Mouse (Mus musculus) stomach, postnatal 0 days (tissue): ENCODE measurements around the gene Stam2. TPM values are rescaled to one million over a fixed set of nuclear protein-coding genes. Genes with fewer than 3 reads are reported as not detected.
A peak's percentile ranks its signal among the peaks of the same experiment; 100 is the strongest.

Source experiments
- ATAC-seq: fragments of 200-750 bp; cut with Nextera tagmentation; 2 replicates; pipeline ENCODE4 v1.8.0; 2017; ENCODE audit not compliant: low FRiP score, low TSS enrichment
- DNase-seq: peaks from one replicate; pipeline ENCODE4 v3.0.0-alpha.2; 2016; ENCODE audit warnings: low spot score
- H3K27ac ChIP-seq: fragments of 300-500 bp; sonication (generic); replicated peaks from 2 replicates; pipeline ENCODE4 v1.5.1; 2014; ENCODE audit warnings: mild to moderate bottlenecking, control low read depth
- H3K27me3 ChIP-seq: fragments of 300-500 bp; sonication (generic); 2 replicates; pipeline ENCODE4 v1.6.1; 2014; ENCODE audit warnings: low read length; ENCODE audit not compliant: control insufficient read depth, insufficient read depth
- H3K36me3 ChIP-seq: fragments of 300-500 bp; sonication (generic); 2 replicates; pipeline ENCODE4 v1.6.1; 2014; ENCODE audit warnings: low read length, mixed read lengths; ENCODE audit not compliant: control insufficient read depth, insufficient read depth
- H3K4me1 ChIP-seq: fragments of 300-500 bp; sonication (generic); replicated peaks from 2 replicates; pipeline ENCODE4 v1.6.1; 2014; ENCODE audit warnings: antibody characterized with exemption; ENCODE audit not compliant: control insufficient read depth, insufficient read depth
- H3K4me2 ChIP-seq: fragments of 300-500 bp; sonication (generic); replicated peaks from 2 replicates; pipeline ENCODE4 v1.6.1; 2014; ENCODE audit warnings: low read depth, mild to moderate bottlenecking, control low read depth, moderate library complexity
- H3K4me3 ChIP-seq: fragments of 300-500 bp; sonication (generic); 2 replicates; pipeline ENCODE4 v1.5.1; 2014; ENCODE audit warnings: low read depth, low read length, control low read depth
- H3K9ac ChIP-seq: fragments of 300-500 bp; sonication (generic); 2 replicates; pipeline ENCODE4 v1.6.1; 2014; ENCODE audit warnings: mild to moderate bottlenecking, low read length, control low read depth, mixed read lengths
- H3K9me3 ChIP-seq: fragments of 300-500 bp; sonication (generic); 2 replicates; pipeline ENCODE4 v1.6.1; 2016; ENCODE audit warnings: low read length; ENCODE audit not compliant: control insufficient read depth
- CTCF ChIP-seq: IDR thresholded peaks from 2 replicates; pipeline ENCODE4 v1.5.1; 2016; ENCODE audit warnings: antibody characterized with exemption, low read depth, mild to moderate bottlenecking, moderate library complexity
- EP300 ChIP-seq: optimal IDR thresholded peaks from 2 replicates; pipeline ENCODE3; 2016; ENCODE audit warnings: antibody characterized with exemption
- WGBS: fragments of 180-500 bp; shearing (Covaris S2); extraction: QIAGEN DNeasy Blood & Tissue Kit; methylation state at CpG from one replicate; pipeline ENCODE4 v1.1.7; 2014; 5-methylcytosine and 5-hydroxymethylcytosine counted together
- polyA plus RNA-seq: library from polyadenylated mRNA; unstranded; fragments of >200 nt; fragmentation: Nextera tagmentation; extraction: Ambion mirVana; gene quantifications from 2 replicates; pipeline ENCODE4 v1.2.1, GENCODE M21; 2015

Gene Stam2
- polyA plus RNA-seq, 1 experiment from 2014 or later = 33.1 TPM

DNA sequence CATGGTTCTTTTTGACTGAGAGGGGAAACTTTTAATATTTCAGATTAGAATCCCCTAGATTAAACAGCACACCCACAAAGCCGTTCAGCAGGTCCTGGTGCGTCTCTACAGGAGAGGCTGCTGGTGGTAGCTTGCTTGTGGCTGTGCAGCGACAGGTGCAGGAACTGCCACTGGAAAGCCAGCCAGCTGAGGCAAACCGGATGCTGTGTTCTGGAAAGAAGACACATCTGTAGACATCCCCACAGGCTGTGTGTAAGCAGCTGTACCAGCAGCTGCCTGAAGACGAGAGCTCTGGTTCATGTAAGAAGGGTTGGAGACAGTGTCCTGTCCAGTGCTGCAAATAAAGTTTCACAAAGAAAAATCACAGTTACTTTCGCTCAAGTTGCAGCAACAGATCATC is 47.5 kb downstream of the Stam2 start:
- Histone ChIP-seq H3K4me2 (no peak overlapping the region), H3K4me3 (no peak overlapping the region), H3K27me3 (no peaks in the 10 kb centered on the region), H3K4me1 (no peaks in the 10 kb centered on the region), H3K9ac (no peak overlapping the region), H3K36me3 (no peaks in the 10 kb centered on the region; the same call in none of the 2 replicates), H3K27ac (no peak overlapping the region), H3K9me3 (no peaks in the 10 kb centered on the region)
- 62% methylated on average over 6 of the region's 6 CpGs for WGBS
- no peak for DNase-seq
- TF ChIP-seq CTCF (no peak), EP300 (no peak)
- ATAC-seq = no peak

DNA sequence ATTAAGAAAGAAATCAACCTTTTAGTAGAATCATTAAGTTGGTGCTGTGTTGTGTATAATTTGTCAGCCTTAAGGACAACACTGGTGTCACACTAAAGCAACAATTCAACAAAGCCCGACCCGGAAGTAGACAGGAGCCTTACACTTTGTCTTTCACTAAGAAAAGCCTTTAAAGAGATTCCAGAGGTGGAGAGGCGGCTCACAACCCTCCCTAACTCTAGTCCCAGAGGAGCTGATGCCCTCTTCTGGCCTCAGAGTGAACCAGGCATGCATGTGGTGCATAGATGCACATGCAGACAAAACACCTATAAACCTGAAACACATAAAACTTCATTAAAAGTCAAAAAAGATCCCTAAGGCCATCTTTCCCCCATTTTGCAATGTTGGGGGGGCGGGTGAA is 50.3 kb downstream of the Stam2 start:
- ATAC-seq = no peak
- H3K9ac ChIP-seq = no peak overlapping the region
- no peak for DNase-seq
- WGBS = 59% methylated on average over 4 of the region's 4 CpGs
- no peaks in the 10 kb centered on the region; the same call in 1 of the 2 replicates for H3K36me3 ChIP-seq
- H3K4me2 ChIP-seq = no peak overlapping the region
- H3K27ac ChIP-seq = no peak overlapping the region
- no peaks in the 10 kb centered on the region for H3K4me1 ChIP-seq
- no peak overlapping the region for H3K4me3 ChIP-seq
- H3K27me3 ChIP-seq = no peaks in the 10 kb centered on the region
- H3K9me3 ChIP-seq = no peaks in the 10 kb centered on the region
- TF ChIP-seq CTCF (peak; percentile 50), EP300 (no peak)

DNA sequence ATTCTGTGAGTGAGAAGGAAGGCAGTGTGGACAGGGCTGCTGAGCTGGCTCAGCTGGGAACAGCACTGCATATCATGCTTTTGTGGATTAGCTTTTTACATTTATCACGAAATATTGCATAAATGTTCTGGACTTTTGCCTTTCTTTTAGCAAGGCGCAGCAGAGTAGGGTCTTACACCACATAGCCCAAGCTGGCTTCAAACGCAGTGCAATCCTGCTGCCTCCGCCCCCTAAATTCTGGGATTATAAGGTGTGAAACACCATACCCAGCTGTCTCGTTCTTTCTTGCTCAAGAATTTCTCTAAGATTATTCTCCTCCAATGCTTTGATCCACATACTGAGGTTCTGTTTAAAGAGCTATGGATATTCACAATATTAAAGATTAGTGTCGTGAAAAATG is 55.5 kb downstream of the Stam2 start:
- Histone ChIP-seq H3K4me3 (no peak overlapping the region), H3K36me3 (no peaks in the 10 kb centered on the region), H3K4me1 (no peaks in the 10 kb centered on the region), H3K4me2 (no peak overlapping the region), H3K9me3 (no peaks in the 10 kb centered on the region), H3K27me3 (no peaks in the 10 kb centered on the region), H3K27ac (no peak overlapping the region), H3K9ac (no peak overlapping the region)
- DNase-seq (no peak), ATAC-seq (no peak)
- WGBS = 63% methylated on average over 6 of the region's 6 CpGs
- TF ChIP-seq CTCF = no peak
- TF ChIP-seq EP300 = no peak

DNA sequence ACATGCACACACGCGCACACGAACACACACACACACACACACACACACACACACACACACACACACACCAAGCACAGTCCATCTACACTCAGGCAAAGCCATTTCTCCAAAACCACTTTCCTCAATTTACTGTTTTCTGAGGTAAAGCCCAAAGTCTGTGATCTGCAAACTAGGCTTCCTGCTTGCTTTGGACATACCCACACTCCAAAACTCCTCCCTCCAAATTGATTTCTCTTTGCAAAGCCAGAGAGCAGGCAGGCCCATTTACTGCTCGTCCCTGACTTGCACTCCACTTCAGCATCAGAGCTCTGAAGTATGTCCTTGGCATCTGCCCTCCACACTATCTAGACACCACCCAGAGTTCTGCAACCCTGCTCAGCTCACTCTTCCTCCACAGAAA is 64.5 kb downstream of the Stam2 start:
- ATAC-seq = no peak
- H3K4me2 ChIP-seq = no peak overlapping the region

GRCm38 (mm10) chr2:52676913-52677303 is 65.2 kb downstream of the Stam2 start:
- H3K4me1 ChIP-seq = no peaks in the 10 kb centered on the region
- TF ChIP-seq EP300 = no peak
- no peak for TF ChIP-seq CTCF
- H3K9me3 ChIP-seq = no peaks in the 10 kb centered on the region
- ATAC-seq (no peak), DNase-seq (no peak)
- 15% methylated on average over 6 of the region's 6 CpGs for WGBS
- no peak overlapping the region; the same call in 1 of the 2 replicates for H3K4me2 ChIP-seq
- H3K27me3 ChIP-seq = no peaks in the 10 kb centered on the region
- no peak overlapping the region for H3K9ac ChIP-seq
- no peaks in the 10 kb centered on the region for H3K36me3 ChIP-seq
- no peak overlapping the region for H3K4me3 ChIP-seq
- H3K27ac ChIP-seq = no peak overlapping the region

More for the DNA sequence above, 64.5 kb downstream of the Stam2 start:
- DNase-seq = no peak
- H3K4me1 ChIP-seq = no peaks in the 10 kb centered on the region
- H3K36me3 ChIP-seq = no peaks in the 10 kb centered on the region
- H3K27me3 ChIP-seq = no peaks in the 10 kb centered on the region
- 63% methylated on average over 4 of the region's 4 CpGs for WGBS
- H3K9ac ChIP-seq = no peak overlapping the region
- no peak overlapping the region for H3K4me3 ChIP-seq
- no peaks in the 10 kb centered on the region for H3K9me3 ChIP-seq
- H3K27ac ChIP-seq = no peak overlapping the region
- no peak for TF ChIP-seq CTCF
- TF ChIP-seq EP300 = no peak

DNA sequence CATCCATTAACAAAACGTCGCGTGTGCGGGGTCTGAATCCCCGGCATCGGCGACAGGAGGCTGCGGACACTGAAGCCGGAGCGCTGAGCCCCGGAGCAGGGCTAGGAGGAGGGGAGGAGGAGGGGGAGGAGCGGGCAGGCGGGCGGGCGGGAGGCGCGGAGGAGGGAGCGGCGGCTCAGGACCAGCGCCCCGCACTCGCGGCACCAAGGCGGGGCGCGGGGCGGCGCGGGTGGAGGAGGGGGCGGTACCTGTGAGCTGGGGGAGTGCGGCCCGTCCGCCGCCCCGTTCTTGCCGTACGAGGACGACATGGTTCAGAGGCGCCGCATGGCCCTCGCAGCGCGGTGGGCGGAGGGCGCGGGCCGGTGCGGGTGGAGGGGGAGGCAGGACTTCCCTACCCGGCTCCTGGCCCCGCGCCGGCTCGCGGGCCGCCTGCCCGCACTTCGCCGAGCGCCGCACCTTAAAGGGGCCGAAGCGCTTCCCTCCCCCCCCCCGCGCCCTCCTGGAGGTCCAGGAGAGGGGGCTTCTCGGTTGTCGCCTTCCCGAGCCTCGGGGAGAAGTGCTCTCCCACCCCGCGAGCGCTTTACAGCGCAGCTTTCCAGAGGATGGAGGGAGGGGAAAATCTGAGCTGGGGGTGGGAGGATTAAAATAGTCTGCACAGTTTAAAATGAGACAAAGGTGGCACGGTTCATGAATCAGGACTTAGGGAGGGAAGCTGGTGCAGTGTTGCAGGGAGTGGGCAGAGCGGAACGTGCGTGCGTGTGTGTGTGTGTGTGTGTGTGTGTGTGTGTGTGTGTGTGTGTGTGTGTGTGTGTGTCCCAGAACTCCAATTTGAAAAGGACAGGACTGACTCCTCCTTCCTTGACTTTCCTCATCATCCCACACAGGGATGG is 65.8 kb downstream of the Stam2 start, which contains the start of gene Cacnb4:
TSS of gene Cacnb4 (minus strand) at position 809 of the 890 bp plus-strand sequence.
- DNase-seq = peak; percentile 70
- Histone ChIP-seq H3K9me3 (no peaks in the 10 kb centered on the region), H3K27me3 (no peaks in the 10 kb centered on the region), H3K9ac (peak within 1 kb of the TSS; percentile 47), H3K36me3 (no peaks in the 10 kb centered on the region), H3K27ac (no peak within 1 kb of the TSS), H3K4me1 (no peaks in the 10 kb centered on the region), H3K4me3 (peak within 1 kb of the TSS; percentile 65), H3K4me2 (peak within 1 kb of the TSS; percentile 95)
- 1% methylated on average over 40 of the region's 77 CpGs for WGBS
- no peak for TF ChIP-seq EP300
- TF ChIP-seq CTCF = no peak
- peak; percentile 80 for ATAC-seq
